Mouse (Mus musculus) olfactory bulb, adult 2 months (tissue): ENCODE data around the gene Ap1g2.

Source experiments
- CTCF ChIP-seq: fragments of 200-500 bp; IDR thresholded peaks from 2 replicates; pipeline ENCODE4 v1.5.1; 2012; ENCODE audit warnings: low read depth, mild to moderate bottlenecking, low read length, moderate library complexity; ENCODE audit not compliant: insufficient read depth
- POLR2A ChIP-seq: fragments of 200-500 bp; IDR thresholded peaks from 2 replicates; pipeline ENCODE4 v1.6.1; 2012; ENCODE audit warnings: mild to moderate bottlenecking, low read depth, low read length, moderate library complexity; ENCODE audit not compliant: insufficient read depth

- no peak for TF ChIP-seq CTCF
- peak; percentile 34; the same call in 1 of the 2 replicates for TF ChIP-seq POLR2A
Measured at GRCm38 (mm10) chr14:55105836-55106809, at the start of gene Ap1g2.
